Mouse (Mus musculus) embryonic facial prominence, embryonic 10.5 days (tissue): ENCODE results near the gene Ankrd52. TPM values are rescaled to one million over a fixed set of nuclear protein-coding genes. Genes with fewer than 3 reads are reported as not detected.
"Not testable (repeated sequence)": the region's sequence is repeated elsewhere in the genome, so short reads cannot be mapped to it uniquely, and the experiment has no call there.

ENCODE experiments used
- DNase-seq: peaks from one replicate; pipeline ENCODE4 v3.0.0-alpha.2; 2017; ENCODE audit warnings: low spot score
- H3K27ac ChIP-seq: fragments of 300-500 bp; sonication (generic); replicated peaks from 2 replicates; pipeline ENCODE4 v1.5.1; 2016; ENCODE audit warnings: mild to moderate bottlenecking
- H3K27me3 ChIP-seq: fragments of 300-500 bp; sonication (generic); replicated peaks from 2 replicates; pipeline ENCODE4 v1.6.1; 2016; ENCODE audit warnings: low read depth, mild to moderate bottlenecking; ENCODE audit not compliant: poor library complexity, severe bottlenecking
- H3K36me3 ChIP-seq: fragments of 300-500 bp; sonication (generic); replicated peaks from 2 replicates; pipeline ENCODE4 v1.6.1; 2016; ENCODE audit warnings: mild to moderate bottlenecking, moderate library complexity
- H3K4me1 ChIP-seq: fragments of 300-500 bp; sonication (generic); 2 replicates; pipeline ENCODE4 v1.6.1; 2016
- H3K4me3 ChIP-seq: fragments of 300-500 bp; sonication (generic); 2 replicates; pipeline ENCODE4 v1.5.1; 2016; ENCODE audit warnings: mild to moderate bottlenecking, moderate library complexity
- H3K9me3 ChIP-seq: fragments of 300-500 bp; sonication (generic); 2 replicates; pipeline ENCODE4 v1.6.1; 2016; ENCODE audit warnings: mild to moderate bottlenecking
- WGBS: fragments of 180-500 bp; shearing (Covaris S2); methylation state at CpG from one replicate; pipeline ENCODE4 v1.1.7; 2016; 5-methylcytosine and 5-hydroxymethylcytosine counted together
- polyA plus RNA-seq: library from polyadenylated mRNA; unstranded; fragments of >200 nt; fragmentation: Nextera tagmentation; extraction: Ambion mirVana; gene quantifications from 2 replicates; pipeline ENCODE4 v1.2.1, GENCODE M21; 2016

Gene Ankrd52
- 12.1 and 12.4 TPM in 2 replicates for polyA plus RNA-seq

DNA sequence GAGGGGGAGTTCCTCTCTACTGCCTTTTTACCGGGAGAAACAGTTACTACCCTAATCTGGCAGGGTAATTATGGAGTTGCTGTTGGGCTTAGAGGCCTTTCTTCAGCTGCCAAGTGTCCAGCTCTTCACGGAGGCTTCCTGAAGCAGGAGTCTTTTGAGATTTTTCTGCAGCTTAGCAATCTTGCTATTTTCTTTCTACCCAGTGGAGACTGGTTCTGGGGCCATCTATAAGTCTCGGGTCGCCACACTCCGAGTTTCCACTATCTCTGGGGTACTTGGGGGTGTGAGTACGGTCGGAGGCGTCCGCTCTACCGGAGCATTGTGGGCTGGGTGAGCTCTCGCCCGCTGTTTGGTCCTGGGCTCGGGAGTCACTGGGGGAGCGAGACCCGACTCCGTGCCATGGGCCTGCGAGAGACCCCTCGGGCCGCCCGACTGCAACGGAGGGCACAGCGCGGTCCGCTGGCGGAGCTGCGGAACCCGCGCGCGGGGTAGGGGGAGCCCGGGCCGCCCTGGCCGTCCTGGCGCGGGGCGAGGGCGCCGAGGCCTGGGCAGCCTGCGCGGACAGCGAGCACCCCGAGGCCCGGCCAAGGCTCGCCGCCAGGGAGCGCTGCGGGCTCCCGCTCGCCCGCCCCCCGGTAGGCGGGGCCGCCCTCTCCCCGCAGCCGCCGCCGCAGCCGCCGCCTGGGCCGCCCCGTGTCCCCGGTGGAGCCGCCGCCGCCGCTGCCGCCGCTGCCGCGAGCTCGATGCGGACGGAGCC is at the start of gene Ankrd52:
TSS of gene Ankrd52 (plus strand) at position 661 of the 757 bp plus-strand sequence.
- peak within 1 kb of the TSS; percentile 99 for H3K27ac ChIP-seq
- H3K4me3 ChIP-seq = peak within 1 kb of the TSS; percentile 78
- under 1% methylated on average over 73 of the region's 73 CpGs for WGBS
- H3K4me1 ChIP-seq = peaks cover 32% of the 10 kb centered on the region
- peaks cover 36% of the 10 kb centered on the region for H3K36me3 ChIP-seq
- no peaks in the 10 kb centered on the region for H3K9me3 ChIP-seq
- H3K27me3 ChIP-seq = no peaks in the 10 kb centered on the region
- DNase-seq = peak; percentile 89

DNA sequence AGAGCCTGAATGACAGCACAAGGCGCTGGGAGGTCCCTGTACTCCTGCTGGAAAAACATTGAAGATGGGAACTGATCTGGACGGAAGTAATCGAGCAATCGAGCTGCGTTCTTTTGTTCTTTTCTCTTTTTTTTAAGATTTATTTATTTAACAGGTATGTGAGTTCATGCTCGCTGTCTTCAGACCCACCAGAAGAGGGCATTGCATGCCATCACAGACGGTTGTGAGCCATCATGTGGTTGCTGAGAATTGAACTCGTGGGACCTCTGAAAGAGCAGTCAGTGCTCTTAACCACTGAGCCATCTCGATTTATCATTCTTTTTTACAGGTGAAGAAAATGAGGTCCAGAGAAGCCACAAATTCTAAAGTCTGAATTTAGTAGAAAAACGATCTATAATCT is 49.3 kb upstream of the Ankrd52 start:
- H3K4me3 ChIP-seq = no peak overlapping the region
- H3K36me3 ChIP-seq = peaks cover 64% of the 10 kb centered on the region
- no peaks in the 10 kb centered on the region for H3K27me3 ChIP-seq
- 91% methylated on average over 10 of the region's 10 CpGs for WGBS
- no peak for DNase-seq
- H3K4me1 ChIP-seq = peaks cover 12% of the 10 kb centered on the region
- no peak overlapping the region for H3K27ac ChIP-seq
- no peaks in the 10 kb centered on the region for H3K9me3 ChIP-seq

DNA sequence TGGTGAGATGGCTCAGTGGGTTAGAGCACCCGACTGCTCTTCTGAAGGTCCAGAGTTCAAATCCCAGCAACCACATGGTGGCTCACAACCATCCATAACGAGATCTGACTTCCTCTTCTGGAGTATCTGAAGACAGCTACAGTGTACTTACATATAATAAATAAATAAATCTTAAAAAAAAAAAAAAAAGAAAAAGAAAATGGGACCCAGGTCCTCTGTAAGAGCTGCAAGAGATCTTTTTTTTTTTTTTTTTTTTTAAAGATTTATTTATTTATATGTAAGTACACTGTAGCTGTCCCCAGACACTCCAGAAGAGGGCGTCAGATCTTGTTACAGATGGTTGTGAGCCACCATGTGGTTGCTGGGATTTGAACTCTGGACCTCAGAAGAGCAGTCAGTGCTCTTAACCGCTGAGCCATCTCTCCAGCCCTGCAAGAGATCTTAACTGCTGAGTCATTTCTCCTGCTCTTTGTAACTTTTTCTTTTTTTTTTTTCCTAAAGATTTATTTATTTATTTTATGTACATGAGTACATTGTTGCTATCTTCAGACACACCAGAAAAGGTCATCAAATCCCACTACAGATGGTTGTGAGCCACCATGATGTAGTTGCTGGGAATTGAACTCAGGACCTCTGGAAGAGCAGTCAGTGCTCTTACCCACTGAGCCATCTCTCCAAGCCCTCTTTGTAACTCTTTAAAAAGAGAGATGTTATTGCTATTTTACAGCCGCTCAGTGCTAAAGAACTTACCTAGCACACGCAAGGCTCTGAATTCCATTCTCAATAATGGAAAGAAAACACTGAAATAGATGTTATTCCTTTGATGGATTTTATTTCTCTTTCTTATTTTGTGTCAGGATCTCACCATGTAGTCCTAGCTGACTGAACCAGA is 44.3 kb upstream of the Ankrd52 start:
- H3K27me3 ChIP-seq, DNase-seq, H3K4me1 ChIP-seq, H3K27ac ChIP-seq, H3K4me3 ChIP-seq, H3K9me3 ChIP-seq: not testable (repeated sequence)
- peaks cover 24% of the 10 kb centered on the region for H3K36me3 ChIP-seq
- 80% methylated on average over 6 of the region's 6 CpGs for WGBS

DNA sequence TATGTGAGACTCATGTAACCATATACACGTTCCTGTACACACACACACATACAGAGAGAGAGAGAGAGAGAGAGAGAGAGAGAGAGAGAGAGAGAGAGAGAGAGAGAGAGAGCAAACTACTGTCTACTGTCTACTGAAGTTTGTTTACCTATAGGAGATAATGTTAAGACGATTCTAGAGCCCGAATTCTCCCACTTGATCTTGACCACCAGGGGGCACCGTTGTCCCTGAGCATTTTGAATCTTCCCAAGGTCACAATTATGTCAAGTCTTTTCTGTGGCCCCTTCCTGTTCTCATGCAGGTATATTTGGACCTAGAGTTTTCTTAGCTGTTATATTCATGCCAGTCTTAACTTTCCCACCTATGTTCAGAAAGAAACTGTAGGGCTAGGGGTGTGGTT is 41.3 kb upstream of the Ankrd52 start:
- peaks cover 13% of the 10 kb centered on the region for H3K36me3 ChIP-seq
- peaks cover 26% of the 10 kb centered on the region for H3K4me1 ChIP-seq
- no peaks in the 10 kb centered on the region for H3K9me3 ChIP-seq
- peak; percentile 79 for DNase-seq
- 9% methylated on average over 4 of the region's 4 CpGs for WGBS
- H3K27me3 ChIP-seq = no peaks in the 10 kb centered on the region
- no peak overlapping the region for H3K4me3 ChIP-seq
- H3K27ac ChIP-seq = no peak overlapping the region

DNA sequence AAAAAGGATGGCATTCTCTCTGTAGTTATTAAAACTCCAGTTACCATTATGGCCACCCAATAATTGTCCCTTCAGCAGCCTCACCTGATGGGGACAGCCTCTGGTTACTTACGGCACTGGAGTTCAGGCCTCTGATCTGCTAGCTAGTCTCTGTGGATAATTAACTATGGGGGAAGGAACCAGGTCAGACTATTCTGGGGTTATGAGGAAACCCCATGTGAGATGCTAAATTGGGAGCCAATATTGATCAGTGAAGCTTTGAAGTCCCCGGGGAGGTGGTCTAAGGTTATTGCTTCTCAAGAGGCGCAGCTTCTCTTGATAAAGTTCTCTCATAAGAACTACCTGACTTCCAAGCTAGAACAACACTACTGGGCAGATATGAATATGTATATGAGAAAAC is 40.7 kb upstream of the Ankrd52 start:
- 96% methylated on average over 3 of the region's 3 CpGs for WGBS
- Histone ChIP-seq H3K36me3 (peaks cover 19% of the 10 kb centered on the region), H3K4me1 (peaks cover 26% of the 10 kb centered on the region), H3K27me3 (no peaks in the 10 kb centered on the region), H3K27ac (no peak overlapping the region), H3K9me3 (no peaks in the 10 kb centered on the region), H3K4me3 (no peak overlapping the region)
- no peak for DNase-seq

DNA sequence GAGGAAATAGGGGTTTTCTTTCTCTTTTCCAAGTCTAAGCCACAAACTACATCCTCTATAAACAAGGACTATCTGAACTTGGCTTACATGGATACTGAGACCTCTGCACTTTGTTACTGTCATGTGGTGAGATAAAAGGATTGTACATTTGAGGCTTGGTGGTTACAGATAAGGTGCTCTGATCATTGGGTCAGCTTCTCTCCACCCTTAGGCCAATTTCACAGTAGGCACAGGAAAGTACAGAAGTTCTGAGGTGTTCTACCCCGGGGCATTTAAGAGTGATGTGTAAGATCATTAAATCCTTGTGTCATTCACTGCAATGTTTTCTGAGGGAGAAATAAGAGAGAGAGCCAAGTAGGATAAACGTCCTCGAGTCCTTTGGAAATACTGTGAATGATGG is 40.3 kb upstream of the Ankrd52 start:
- Histone ChIP-seq H3K9me3 (no peaks in the 10 kb centered on the region), H3K36me3 (peaks cover 23% of the 10 kb centered on the region), H3K27me3 (no peaks in the 10 kb centered on the region), H3K4me1 (peaks cover 26% of the 10 kb centered on the region), H3K4me3 (peak overlapping the region; percentile 84; the same call in 1 of the 2 replicates), H3K27ac (no peak overlapping the region; the same call in 1 of the 2 replicates)
- WGBS = 86% methylated on average over 3 of the region's 3 CpGs
- no peak for DNase-seq

DNA sequence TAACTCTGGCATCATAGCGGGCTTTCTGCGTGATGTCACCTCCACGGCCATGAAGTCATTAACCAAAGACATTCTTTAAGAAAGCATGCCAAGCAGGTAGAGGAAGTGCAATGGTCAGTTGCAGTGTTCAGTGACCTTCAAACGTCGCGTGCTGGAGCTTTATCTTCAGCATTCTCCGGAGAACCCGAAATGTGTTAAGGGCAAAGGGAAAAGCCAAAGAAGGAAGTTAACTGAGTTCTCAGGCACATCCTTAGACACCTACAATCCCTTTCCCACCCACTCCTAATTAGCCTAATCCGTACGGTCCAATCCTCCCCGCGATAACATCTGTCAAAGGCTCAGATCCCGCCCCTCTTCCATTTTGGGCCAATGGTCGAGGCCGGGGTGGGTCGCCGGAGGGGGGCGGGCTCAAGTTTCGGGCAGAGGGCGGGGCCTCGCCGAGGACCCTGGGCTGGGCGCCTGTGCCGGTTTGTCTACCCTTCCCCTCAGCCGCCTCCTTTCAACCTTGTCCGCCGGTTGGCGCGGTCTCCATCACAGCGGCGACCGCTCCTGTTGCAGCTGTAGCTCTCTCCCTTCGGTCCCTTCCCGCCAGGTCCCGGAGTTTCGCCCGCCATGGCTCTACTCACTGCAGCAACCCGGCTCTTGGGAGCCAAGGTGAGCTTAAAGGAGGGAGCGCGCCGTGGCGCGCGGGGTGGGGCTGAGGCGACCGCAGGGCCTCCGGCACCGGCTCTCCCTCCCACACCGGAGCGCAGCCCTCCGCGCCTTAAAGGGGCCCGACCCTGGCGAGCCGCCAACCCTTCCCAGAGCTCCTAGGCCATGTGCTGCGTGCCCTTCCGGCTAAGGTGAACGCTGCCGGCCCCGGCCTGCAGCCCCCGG is 39.4 kb upstream of the Ankrd52 start, which contains the start of gene Cs:
TSS of gene Cs (plus strand) at position 429 of the 876 bp plus-strand sequence.
- H3K27ac ChIP-seq = peak within 1 kb of the TSS; percentile 92

DNA sequence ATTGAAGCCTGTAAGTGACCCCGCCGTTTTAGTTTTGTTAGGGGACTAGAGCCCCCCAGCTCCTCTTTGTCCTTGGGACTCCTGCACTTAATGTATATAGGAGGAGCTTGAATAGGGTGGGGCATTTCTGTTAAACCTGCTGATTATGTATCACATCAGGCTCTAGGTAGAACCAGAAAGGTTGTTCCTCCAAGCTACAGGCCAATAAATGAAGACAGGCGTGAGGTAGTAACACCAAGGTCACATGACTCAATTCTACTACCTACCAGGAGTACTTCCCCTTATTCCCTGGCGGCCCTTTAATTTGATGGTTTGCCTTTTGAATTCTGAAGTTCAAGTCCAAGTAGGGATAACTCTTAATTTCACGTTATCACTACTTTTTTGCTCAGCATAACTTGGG is 38.5 kb upstream of the Ankrd52 start:
- no peak for DNase-seq
- no peaks in the 10 kb centered on the region for H3K27me3 ChIP-seq
- no peaks in the 10 kb centered on the region for H3K9me3 ChIP-seq
- peaks cover 38% of the 10 kb centered on the region for H3K36me3 ChIP-seq
- 26% methylated on average over 5 of the region's 5 CpGs for WGBS
- peaks cover 26% of the 10 kb centered on the region for H3K4me1 ChIP-seq
- H3K27ac ChIP-seq = peak overlapping the region; percentile 92
- peak overlapping the region; percentile 84 for H3K4me3 ChIP-seq

More for the DNA sequence above, 39.4 kb upstream of the Ankrd52 start, which contains the start of gene Cs:
- peak; percentile 99 for DNase-seq
- H3K4me1 ChIP-seq = peaks cover 26% of the 10 kb centered on the region
- WGBS = 2% methylated on average over 61 of the region's 61 CpGs
- H3K9me3 ChIP-seq = no peaks in the 10 kb centered on the region
- H3K4me3 ChIP-seq = peak within 1 kb of the TSS; percentile 84
- H3K36me3 ChIP-seq = peaks cover 29% of the 10 kb centered on the region
- no peaks in the 10 kb centered on the region for H3K27me3 ChIP-seq

DNA sequence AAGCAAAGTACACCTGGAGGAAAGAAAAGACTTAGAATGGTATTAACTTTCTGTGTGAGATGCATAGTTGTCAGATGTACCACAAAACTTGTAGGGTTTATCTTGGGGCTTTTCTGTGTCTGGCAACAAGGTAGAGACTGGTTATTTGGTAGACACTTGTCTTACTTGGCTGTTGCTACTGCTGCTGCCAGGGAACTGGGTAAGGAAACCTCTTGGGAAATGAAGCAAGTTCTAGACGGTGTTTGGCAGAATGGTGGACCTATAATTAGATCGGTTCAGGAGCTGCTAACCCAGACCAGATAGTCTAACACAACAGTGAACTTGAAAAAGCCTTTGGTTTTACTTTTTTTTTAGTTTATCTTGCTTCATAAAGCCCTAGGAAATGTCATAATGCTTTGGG is 38.0 kb upstream of the Ankrd52 start:
- DNase-seq = no peak
- 85% methylated on average over 2 of the region's 2 CpGs for WGBS
- H3K4me1 ChIP-seq = peaks cover 26% of the 10 kb centered on the region
- no peaks in the 10 kb centered on the region for H3K27me3 ChIP-seq
- no peak overlapping the region for H3K27ac ChIP-seq
- peak overlapping the region; percentile 84 for H3K4me3 ChIP-seq
- peaks cover 42% of the 10 kb centered on the region for H3K36me3 ChIP-seq
- H3K9me3 ChIP-seq = no peaks in the 10 kb centered on the region

DNA sequence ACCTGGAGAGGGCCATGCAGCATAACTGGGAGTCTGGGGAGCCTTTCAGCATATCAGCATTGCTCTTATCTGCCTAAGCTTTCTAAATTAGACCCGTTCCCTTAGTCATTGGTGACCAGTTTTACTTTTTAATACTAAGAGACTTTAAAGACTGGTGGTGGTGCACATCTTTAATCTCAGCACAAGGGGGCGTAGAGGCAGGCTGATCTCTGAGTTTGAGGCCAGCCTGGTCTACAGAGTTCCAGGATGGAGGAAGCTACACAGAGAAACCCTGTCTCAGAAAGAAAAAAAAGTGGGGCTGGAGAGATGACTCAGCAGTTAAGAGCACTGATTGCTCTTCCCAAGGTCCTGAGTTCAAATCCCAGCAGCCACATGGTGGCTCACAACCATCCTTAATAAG is 36.7 kb upstream of the Ankrd52 start:
- no peaks in the 10 kb centered on the region for H3K27me3 ChIP-seq
- peaks cover 49% of the 10 kb centered on the region for H3K36me3 ChIP-seq
- H3K27ac ChIP-seq = no peak overlapping the region
- H3K4me1 ChIP-seq = peaks cover 34% of the 10 kb centered on the region
- 83% methylated on average over 2 of the region's 2 CpGs for WGBS
- no peaks in the 10 kb centered on the region for H3K9me3 ChIP-seq
- H3K4me3 ChIP-seq = no peak overlapping the region
- DNase-seq = no peak

DNA sequence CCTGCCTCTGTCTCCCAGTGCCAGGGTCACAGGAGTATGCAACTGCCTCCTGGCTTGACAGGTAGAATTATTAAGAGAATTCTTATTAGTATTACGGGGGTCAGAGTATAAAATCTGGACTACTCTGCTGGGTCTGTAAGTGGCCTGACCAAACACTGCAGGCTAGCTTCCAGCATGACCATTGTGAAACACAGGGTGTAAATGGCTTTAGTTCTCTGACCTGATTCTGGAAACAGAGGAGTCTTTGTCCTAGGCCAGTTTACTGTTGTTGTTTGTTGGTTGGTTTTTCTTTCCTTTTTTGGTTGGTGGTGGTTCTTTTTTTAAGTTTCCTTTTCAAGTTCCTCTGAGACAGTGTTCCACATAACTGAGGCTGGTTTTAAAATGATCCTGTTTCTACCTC is 33.5 kb upstream of the Ankrd52 start:
- no peak overlapping the region for H3K27ac ChIP-seq
- H3K36me3 ChIP-seq = peaks cover 60% of the 10 kb centered on the region
- H3K4me3 ChIP-seq = no peak overlapping the region
- DNase-seq = no peak
- 95% methylated on average over 1 of the region's 1 CpGs for WGBS
- no peaks in the 10 kb centered on the region for H3K9me3 ChIP-seq
- H3K27me3 ChIP-seq = no peaks in the 10 kb centered on the region
- peaks cover 22% of the 10 kb centered on the region for H3K4me1 ChIP-seq
